Mouse (Mus musculus): Measurements from ENCODE around the gene Prmt9.

Prmt9 gene

GRCm38 (mm10) chr8:77549121-77549706 is at the start of gene Prmt9:
Gene Prmt9, plus strand, starts transcription at chr8:77549397.
- peak; percentile 94 to 95 for DNase-seq (ENCODE audit: low spot score in 2 of 2)

DNA sequence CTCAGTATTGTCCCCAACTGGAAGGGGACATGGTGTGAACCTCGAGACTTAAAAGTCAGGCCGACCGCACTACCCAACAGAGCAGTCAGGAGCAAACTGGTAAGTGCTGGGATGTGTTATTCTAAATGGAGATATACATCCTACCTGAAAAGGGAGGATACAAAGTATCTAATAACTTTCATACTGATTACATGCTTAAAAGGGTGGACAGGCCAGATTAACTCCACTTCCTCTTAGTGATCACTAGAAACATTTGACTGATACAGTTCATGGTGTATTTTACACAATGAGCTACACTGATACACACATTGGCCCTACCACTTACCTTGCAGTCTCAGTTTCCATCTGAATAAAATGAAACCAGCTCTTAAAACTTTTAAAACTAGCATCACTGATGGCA is 48.9 kb upstream of the Prmt9 start:
- no peak for DNase-seq (ENCODE audit: low spot score in 2 of 2)

DNA sequence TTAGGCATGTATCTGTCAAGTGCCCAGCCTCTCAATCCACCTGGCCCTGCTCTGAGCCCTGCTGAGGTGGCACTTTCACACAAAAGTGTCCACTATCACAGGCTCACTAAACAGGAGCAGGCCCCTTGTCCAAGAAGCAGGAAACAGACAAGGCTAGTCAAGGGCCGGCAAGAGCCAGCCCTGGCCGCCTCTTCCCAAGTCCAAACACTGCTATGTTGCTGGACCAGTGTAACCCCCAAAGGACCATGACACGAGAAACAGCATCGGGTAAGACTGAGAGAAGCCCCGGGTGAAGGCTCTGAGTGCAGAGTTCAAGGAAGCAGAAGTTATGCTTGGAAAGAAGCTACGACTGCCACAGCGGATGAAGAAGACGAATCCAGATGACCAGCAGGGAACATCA is 48.1 kb upstream of the Prmt9 start:
- DNase-seq (ENCODE audit: low spot score in 2 of 2), result no peak

- no peak for DNase-seq (ENCODE audit: low spot score in 2 of 2)
Observed at GRCm38 (mm10) chr8:77502547-77502946, 46.6 kb upstream of the Prmt9 start.

DNA sequence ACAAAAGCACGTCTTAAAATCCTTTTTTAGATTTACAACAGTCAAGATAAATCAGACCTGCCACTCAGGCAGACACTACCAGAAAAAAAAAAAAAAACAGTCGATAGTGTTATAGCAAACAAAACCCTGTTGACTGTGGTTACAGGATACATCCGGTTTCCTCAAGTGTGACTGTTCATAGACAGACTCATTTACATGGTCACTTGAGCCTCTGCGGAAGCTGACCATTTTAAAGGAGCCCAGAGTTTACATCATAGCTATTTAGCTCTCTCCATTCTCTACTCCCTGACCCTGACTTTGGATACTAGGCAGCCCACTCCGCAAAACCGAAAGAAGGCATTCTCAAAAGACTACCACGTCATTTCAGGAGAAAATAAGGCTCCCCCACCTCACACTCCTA is 42.7 kb upstream of the Prmt9 start:
- DNase-seq (ENCODE audit: low spot score in 2 of 2), result no peak

GRCm38 (mm10) chr8:77507510-77508035 is 41.6 kb upstream of the Prmt9 start:
- no peak for DNase-seq (ENCODE audit: low spot score in 2 of 2)

DNA sequence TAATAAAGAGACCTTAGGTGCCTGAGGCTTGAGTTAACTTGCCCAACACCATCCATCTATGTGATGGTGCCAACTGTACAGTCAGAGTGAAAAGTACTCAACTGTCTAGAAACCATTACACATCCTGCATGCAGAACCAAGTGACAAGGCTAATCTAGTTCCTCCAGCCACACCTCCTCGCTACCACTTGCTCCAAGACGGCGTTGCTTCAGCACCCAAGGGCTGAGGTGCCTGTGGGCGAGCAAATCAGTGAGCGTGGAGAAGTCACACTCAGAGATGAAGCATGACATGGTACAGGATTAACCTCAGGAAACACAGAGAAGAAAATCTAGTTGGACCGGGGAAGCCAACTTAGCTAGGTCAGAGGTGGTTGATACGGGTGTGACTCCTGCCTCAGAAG is 40.2 kb upstream of the Prmt9 start:
- no peak for DNase-seq (ENCODE audit: low spot score in 2 of 2)

GRCm38 (mm10) chr8:77510426-77510825 is 38.8 kb upstream of the Prmt9 start:
- no peak for DNase-seq (ENCODE audit: low spot score in 2 of 2)

DNA sequence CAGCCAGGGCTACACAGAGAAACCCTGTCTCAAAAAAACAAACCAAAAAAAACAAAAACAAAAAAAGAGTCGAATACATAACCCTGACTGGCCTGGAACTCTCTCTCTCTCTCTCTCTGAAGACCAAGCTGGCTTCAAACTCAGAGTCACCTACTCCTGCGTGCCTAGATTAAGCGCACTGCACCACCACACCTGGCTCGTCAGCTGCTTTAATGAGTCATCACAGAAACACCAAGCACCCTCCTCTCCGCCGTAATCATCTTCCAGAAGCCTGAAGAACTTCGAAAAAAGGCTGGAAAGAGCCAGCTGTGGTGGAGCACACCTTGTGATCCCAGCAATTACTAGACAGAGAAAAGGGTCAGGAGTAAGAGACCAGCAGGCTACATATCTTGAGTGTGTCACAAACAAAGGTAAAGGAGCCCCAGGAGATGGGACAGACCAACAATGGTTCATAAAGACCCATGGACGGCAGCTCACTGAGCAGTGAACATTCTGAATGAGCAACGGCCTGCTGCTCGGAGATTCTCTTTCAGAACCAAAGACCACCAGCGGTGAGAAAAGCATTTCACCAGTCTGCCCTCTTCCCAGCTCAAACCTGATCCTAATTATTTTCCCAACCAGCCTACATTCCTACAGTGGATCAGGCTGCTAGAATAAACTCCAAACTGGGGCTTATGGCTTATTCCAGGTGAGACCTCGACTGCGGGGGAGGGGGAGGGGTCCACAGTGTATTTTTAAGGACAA is 37.3 kb upstream of the Prmt9 start:
- DNase-seq (ENCODE audit: low spot score in 2 of 2), result no peak

- no peak for DNase-seq (ENCODE audit: low spot score in 2 of 2)
Observed at GRCm38 (mm10) chr8:77515201-77515600, 34.0 kb upstream of the Prmt9 start.

GRCm38 (mm10) chr8:77515786-77516185 is 33.4 kb upstream of the Prmt9 start:
- no peak for DNase-seq (ENCODE audit: low spot score in 2 of 2)

GRCm38 (mm10) chr8:77516845-77517244 is 32.4 kb upstream of the Prmt9 start:
- no peak for DNase-seq (ENCODE audit: low spot score in 2 of 2)

DNA sequence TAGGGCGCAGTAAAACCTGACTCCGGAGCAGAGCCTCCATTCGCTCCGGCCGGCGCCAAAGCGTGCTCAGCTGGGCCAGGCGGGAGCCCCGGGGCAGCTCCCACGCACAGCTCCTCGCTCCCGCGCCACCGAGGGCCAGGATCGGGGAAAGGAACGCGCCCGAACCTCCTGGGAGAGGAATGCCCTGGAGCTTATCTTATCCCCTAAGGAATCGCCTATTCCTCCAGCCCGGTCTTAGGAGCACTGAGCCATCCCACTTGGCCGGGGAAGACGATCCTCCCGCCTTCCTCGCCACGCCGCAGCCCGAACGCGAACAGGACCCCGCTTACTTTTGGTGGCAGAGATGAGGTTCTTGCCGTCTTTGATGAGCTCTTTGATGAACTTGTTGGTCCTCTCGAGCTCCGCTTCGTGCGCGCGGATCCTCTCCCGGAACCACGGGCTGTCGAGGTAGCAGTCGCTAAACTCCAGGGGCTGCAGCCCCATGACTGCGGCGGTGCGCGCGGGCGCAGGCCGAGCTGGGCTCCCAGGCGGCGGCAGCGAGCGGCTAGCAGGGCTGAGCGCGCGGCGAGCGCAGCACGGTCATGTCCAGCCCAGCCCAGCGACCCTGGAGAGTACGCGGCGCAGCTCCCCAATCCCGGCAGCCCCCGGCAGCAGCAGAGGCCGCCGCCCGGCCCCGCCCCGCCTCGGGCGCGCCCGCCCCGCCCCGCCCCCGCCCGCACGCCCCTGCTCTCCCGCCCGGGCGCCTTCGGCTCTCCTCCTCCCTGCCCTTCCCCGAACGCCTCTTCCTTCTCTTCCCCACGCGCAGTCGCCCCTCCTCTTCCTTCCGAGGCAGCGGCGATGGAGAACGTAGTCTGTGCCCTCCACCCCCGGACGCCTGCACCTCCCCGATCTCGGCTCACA is 31.6 kb upstream of the Prmt9 start, which contains the start of gene Arhgap10:
Arhgap10 (minus strand) TSS at position 653 of the 900 bp plus-strand sequence.
- DNase-seq (ENCODE audit: low spot score in 2 of 2), result peak; percentile 30 to 47

- DNase-seq (ENCODE audit: low spot score in 2 of 2), result peak; percentile 56 to 73
Observed at GRCm38 (mm10) chr8:77518201-77519115, 30.7 kb upstream of the Prmt9 start.

- DNase-seq (ENCODE audit: low spot score in 2 of 2), result no peak
Observed at GRCm38 (mm10) chr8:77520601-77521000, 28.6 kb upstream of the Prmt9 start.

DNA sequence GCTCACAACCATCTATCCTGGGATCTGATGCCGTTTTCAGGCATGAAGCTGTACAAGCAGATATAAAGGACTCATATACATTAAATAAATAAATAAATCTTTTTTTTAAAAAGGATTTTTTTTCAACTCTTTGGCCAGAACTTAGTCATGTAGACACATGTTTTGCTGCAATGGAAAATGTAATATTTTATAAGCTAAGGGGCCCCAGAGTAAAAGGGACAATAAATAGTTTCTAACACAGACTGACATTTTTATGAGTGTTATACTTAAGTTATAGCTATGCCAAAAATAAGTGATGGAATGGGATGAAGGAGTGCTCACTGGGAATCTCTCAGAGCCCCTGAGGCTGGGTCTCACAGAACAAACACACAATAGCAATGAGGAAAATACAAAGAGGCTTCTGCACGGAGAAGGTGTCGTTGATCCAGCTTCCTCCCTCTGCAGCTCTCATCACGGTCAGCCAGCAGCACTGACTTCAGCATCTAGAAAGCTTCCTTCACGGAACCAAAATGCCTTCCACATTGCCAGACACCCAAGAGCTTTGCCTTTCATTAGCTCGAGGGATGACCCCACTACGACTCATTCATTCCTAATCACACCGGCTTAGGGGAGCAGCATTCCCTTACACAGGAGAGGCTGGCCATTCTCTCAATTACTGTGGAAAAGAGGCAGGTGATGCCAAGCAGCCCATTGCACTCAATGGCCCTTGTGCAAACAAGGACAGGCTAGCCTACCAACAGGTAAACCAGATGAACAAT is 28.0 kb upstream of the Prmt9 start:
- no peak for DNase-seq (ENCODE audit: low spot score in 2 of 2)

- DNase-seq (ENCODE audit: low spot score in 2 of 2), result peak in 1 of 2 experiments; percentile 23
Observed at GRCm38 (mm10) chr8:77522984-77523383, 26.2 kb upstream of the Prmt9 start.

GRCm38 (mm10) chr8:77524018-77524615 is 25.1 kb upstream of the Prmt9 start:
- no peak for DNase-seq (ENCODE audit: low spot score in 2 of 2)

DNA sequence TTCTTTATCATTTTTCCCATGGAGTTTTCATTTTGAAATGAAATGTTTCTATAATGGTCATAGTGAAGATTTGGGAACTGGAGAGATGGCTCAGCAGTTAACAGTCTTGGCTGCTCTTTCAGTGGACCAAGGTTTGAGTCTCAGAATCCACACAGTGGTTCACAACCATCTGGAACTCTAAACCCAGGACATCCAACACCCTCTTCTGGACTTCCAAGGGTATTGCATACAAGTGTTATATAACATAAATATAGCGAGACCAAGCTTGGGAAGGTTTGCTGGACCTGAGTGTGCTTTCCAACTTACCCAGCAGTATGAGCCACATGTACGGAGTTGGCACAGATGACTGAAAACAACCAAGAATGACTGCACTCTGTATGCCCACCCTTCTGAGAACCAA is 24.3 kb upstream of the Prmt9 start:
- no peak for DNase-seq (ENCODE audit: low spot score in 2 of 2)

GRCm38 (mm10) chr8:77526130-77526529 is 23.1 kb upstream of the Prmt9 start:
- DNase-seq (ENCODE audit: low spot score in 2 of 2), result no peak

Data from frontal cortex, postnatal 36 days (tissue).